Mouse (Mus musculus): Measurements from ENCODE around the gene Kcnj9.

DNA sequence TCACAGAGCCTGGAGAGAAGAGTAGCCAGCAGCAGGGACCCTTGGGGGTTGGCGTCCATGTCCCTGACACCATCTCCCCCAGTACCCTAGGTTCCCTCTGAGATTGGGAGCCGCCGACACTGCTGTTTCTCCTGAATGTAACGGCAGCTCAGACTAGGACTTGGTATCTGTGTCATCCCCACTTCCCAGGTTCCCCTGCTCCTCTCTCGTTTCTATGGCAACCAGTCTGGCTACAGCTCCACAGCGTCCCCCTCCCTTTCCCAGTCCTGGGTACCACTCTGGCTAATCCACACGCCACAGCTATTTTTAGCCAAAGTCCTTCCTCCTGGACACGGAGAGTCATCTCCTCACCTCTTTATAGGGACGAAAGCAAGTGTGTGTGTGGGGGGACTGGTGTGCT lies at the start of gene Kcnj9:
- no peak for TF ChIP-seq EP300 (IDR thresholded peaks at IDR 0.05; ENCODE audit: insufficient read depth, low read depth, low read length)
- TF ChIP-seq CTCF (IDR thresholded peaks at IDR 0.05), result no peak
- no peak for TF ChIP-seq POLR2A (IDR thresholded peaks at IDR 0.05; ENCODE audit: insufficient read depth, low read depth, low read length)
